Mouse (Mus musculus): ENCODE data around the gene Coro1a.
A peak's percentile ranks its signal among the peaks of the same experiment; 100 is the strongest.

Gene Coro1a

GRCm38 (mm10) chr7:126681221-126681620 is 26.4 kb downstream of the Coro1a start:
- no peak for DNase-seq (ENCODE audit: low read depth)

GRCm38 (mm10) chr7:126679683-126680082 is 27.9 kb downstream of the Coro1a start:
- DNase-seq (ENCODE audit: low read depth), result no peak

GRCm38 (mm10) chr7:126678545-126679341 is 28.8 kb downstream of the Coro1a start:
- DNase-seq (ENCODE audit: low read depth), result no peak

GRCm38 (mm10) chr7:126676631-126677220 is 30.9 kb downstream of the Coro1a start:
- no peak for DNase-seq (ENCODE audit: low read depth)

- no peak for DNase-seq (ENCODE audit: low read depth)
Measured at GRCm38 (mm10) chr7:126676207-126676606, 31.4 kb downstream of the Coro1a start, which contains the start of gene Sult1a1. Gene Sult1a1, minus strand, starts transcription at chr7:126676432.

GRCm38 (mm10) chr7:126675104-126675503 is 32.5 kb downstream of the Coro1a start:
- DNase-seq (ENCODE audit: low read depth), result no peak

- no peak for DNase-seq (ENCODE audit: low read depth)
Measured at GRCm38 (mm10) chr7:126672111-126672510, 35.5 kb downstream of the Coro1a start.

GRCm38 (mm10) chr7:126670152-126670551 is 37.4 kb downstream of the Coro1a start:
- no peak for DNase-seq (ENCODE audit: low read depth)

GRCm38 (mm10) chr7:126668452-126668851 is 39.1 kb downstream of the Coro1a start:
- DNase-seq (ENCODE audit: low read depth), result no peak

GRCm38 (mm10) chr7:126667495-126668090 is 40.0 kb downstream of the Coro1a start:
- DNase-seq (ENCODE audit: low read depth), result no peak

- DNase-seq (ENCODE audit: low read depth), result no peak
Measured at GRCm38 (mm10) chr7:126665269-126665668, 42.3 kb downstream of the Coro1a start.

GRCm38 (mm10) chr7:126663646-126664045 is 43.9 kb downstream of the Coro1a start:
- DNase-seq (ENCODE audit: low read depth), result no peak

- DNase-seq (ENCODE audit: low read depth), result no peak
Measured at GRCm38 (mm10) chr7:126659771-126660170, 47.8 kb downstream of the Coro1a start.

- DNase-seq (ENCODE audit: low read depth), result no peak
Measured at GRCm38 (mm10) chr7:126657522-126657921, 50.1 kb downstream of the Coro1a start.

- no peak for DNase-seq (ENCODE audit: low read depth)
Measured at GRCm38 (mm10) chr7:126655695-126656094, 51.9 kb downstream of the Coro1a start.

- no peak for DNase-seq (ENCODE audit: low read depth)
Measured at GRCm38 (mm10) chr7:126653991-126654390, 53.6 kb downstream of the Coro1a start.

GRCm38 (mm10) chr7:126650852-126651251 is 56.7 kb downstream of the Coro1a start:
- peak; percentile 46 for DNase-seq (ENCODE audit: low read depth)

All from c-Kit-positive CD71-positive TER-119-negative erythroid progenitor cells, embryonic 14.5 days (primary cell).